Mouse (Mus musculus) ovary, adult 18-20 months (tissue): ENCODE measurements around the gene Leap2.
"Not testable (repeated sequence)": the region's sequence is repeated elsewhere in the genome, so short reads cannot be mapped to it uniquely, and the experiment has no call there.

Experiments used
- DNase-seq: peaks from one replicate; pipeline ENCODE4 v3.0.0; 2022; ENCODE audit warnings: low spot score, mixed read lengths

The Leap2 gene

GRCm38 (mm10) chr11:53441921-53442320 is 19.0 kb upstream of the Leap2 start:
- DNase-seq, result peak; percentile 77

GRCm38 (mm10) chr11:53436338-53436737 is 13.4 kb upstream of the Leap2 start:
- DNase-seq, result no peak

GRCm38 (mm10) chr11:53435504-53435903 is 12.5 kb upstream of the Leap2 start:
- DNase-seq, result no peak

- no peak for DNase-seq
Observed at GRCm38 (mm10) chr11:53433057-53433456, 10.1 kb upstream of the Leap2 start.

- no peak for DNase-seq
Observed at GRCm38 (mm10) chr11:53431347-53432056, 8.5 kb upstream of the Leap2 start.

GRCm38 (mm10) chr11:53430670-53431346 is 7.8 kb upstream of the Leap2 start, which contains the start of the genes Uqcrq and Gdf9:
TSS of gene Uqcrq (minus strand) at chr11:53430831.
TSS of gene Gdf9 (plus strand) at chr11:53431023.
- peak; percentile 99 for DNase-seq

- no peak for DNase-seq
Observed at GRCm38 (mm10) chr11:53430300-53430669, 7.3 kb upstream of the Leap2 start.

- DNase-seq, result no peak
Observed at GRCm38 (mm10) chr11:53429182-53429581, 6.2 kb upstream of the Leap2 start.

- DNase-seq, result no peak
Observed at GRCm38 (mm10) chr11:53428716-53429057, 5.7 kb upstream of the Leap2 start.

GRCm38 (mm10) chr11:53427993-53428715 is 5.2 kb upstream of the Leap2 start:
- DNase-seq, result no peak

GRCm38 (mm10) chr11:53426914-53427313 is 3.9 kb upstream of the Leap2 start:
- not testable (repeated sequence) for DNase-seq

- no peak for DNase-seq
Observed at GRCm38 (mm10) chr11:53425711-53426255, 2.8 kb upstream of the Leap2 start.

- DNase-seq, result no peak
Observed at GRCm38 (mm10) chr11:53425251-53425650, 2.3 kb upstream of the Leap2 start.

- no peak for DNase-seq
Observed at GRCm38 (mm10) chr11:53424826-53425225, 1.9 kb upstream of the Leap2 start.

GRCm38 (mm10) chr11:53418048-53418447 is 4.9 kb downstream of the Leap2 start:
- no peak for DNase-seq

GRCm38 (mm10) chr11:53413871-53414270 is 9.1 kb downstream of the Leap2 start:
- no peak for DNase-seq

- no peak for DNase-seq
Observed at GRCm38 (mm10) chr11:53411738-53412137, 11.2 kb downstream of the Leap2 start.

- DNase-seq, result no peak
Observed at GRCm38 (mm10) chr11:53403638-53404037, 19.3 kb downstream of the Leap2 start.

- DNase-seq, result no peak
Observed at GRCm38 (mm10) chr11:53393856-53394255, 29.1 kb downstream of the Leap2 start.

- no peak for DNase-seq
Observed at GRCm38 (mm10) chr11:53383758-53384428, 39.1 kb downstream of the Leap2 start.

- DNase-seq, result no peak
Observed at GRCm38 (mm10) chr11:53378918-53379317, 44.1 kb downstream of the Leap2 start.
